Mouse (Mus musculus) ovary, postnatal 36 days (tissue): ENCODE data around the gene Bclaf3.

Source experiments
- DNase-seq: peaks from one replicate; pipeline ENCODE4 v3.0.0; 2022; ENCODE audit warnings: low spot score, mixed read lengths

Gene Bclaf3

GRCm38 (mm10) chrX:159626907-159627587 is 100.6 kb downstream of the Bclaf3 start, which contains the start of gene Sh3kbp1:
Gene Sh3kbp1, plus strand, starts transcription at chrX:159627272.
- DNase-seq: peak; percentile 79

DNA sequence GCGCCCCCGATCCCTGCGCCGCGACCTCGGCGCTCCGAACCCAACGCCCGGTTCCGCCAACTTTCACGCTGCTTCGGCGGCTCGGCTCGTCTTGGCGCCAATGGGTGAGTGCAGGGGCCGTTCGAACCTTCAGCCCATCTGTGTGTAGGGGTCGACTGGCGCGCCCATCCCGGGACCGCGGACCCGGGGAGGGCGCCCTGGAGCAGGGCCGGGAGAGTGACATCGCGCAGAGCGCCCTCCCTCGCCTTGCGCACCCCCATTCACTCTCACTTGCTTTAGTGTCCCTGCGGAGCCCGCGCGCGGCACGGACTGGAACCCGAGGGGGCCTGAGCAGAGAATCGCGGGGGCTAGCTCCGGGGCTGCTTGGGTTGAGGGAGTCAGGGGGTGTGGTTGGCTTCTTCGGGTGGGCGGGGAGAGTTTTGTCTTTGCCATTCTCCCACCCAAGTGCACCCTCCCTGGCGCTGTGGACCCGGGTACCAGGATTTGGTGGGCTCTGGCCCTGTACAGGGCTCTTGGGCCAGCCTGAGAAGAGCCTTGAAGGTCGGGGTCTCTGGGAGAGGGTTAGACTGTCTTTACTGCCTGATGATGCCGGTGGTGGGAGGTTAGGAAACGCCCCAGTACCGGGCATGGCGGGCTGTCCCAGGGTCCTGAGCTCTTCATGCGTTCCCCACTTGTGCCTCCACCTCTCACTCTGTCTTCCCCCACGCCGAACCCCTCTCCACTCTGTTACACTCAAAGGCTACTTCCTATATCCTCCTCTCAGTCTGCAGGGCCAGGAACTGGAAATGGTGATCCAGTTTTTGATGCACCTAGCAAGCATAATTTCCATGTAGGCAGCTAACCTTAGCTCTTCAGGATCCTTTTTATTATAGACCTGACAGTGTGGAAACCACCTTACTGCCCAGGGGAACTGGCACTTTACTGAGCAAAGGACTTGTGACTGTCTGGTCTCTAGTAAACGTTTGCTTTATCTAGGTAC is 101.4 kb downstream of the Bclaf3 start:
- DNase-seq: peak; percentile 40

- no peak for DNase-seq
These were observed 102.1 kb downstream of the Bclaf3 start for GRCm38 (mm10) chrX:159628629-159629028.

DNA sequence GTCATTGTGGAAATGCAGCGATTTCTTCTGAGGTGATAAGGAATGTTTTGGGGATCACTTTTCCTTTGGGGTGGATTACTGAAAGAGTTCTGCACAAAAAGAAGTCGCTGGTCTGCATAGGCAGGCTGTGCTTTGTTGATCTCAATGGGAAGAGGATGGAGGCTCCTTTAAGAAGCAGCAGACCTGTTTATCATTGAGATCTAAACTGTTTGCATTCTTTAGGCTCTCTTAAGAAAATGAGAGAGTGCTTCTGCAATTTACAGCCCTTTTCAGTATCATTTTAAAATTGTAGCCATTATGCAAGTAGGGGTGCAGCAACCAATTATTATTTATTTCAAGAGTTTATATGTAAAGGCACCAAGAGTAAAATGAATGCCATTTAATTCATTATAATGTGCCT is 102.7 kb downstream of the Bclaf3 start:
- no peak for DNase-seq

GRCm38 (mm10) chrX:159638500-159639227 is 112.2 kb downstream of the Bclaf3 start:
- no peak for DNase-seq

DNA sequence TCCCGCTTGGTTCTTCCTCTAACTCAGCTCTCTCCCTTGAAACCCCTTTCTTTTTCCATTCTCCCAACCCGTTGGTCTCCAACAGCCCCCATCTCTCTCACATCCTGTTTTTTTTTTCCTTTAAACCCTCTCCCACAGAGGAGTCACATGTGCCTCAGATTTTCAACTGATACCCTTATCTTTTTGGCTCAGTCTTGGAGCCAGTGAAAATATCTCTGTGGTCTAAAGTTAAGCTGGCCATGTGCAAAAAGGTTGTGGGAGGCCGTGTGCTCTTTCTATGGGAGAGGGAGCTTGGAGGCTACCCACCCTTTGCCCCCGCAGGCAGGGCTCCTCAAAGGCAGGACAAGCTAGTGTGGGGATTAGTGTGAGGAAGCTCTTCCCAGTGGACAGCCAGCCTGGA is 113.5 kb downstream of the Bclaf3 start:
- no peak for DNase-seq
